Mouse (Mus musculus) MEL (cell line): ENCODE measurements around the gene Bves. TPM values are rescaled to one million over a fixed set of nuclear protein-coding genes. Genes with fewer than 3 reads are reported as not detected.

ENCODE experiments used
- DNase-seq: peaks from one replicate; pipeline ENCODE4 v3.0.0; 2011; ENCODE audit warnings: low read depth, low spot score
- H3K27ac ChIP-seq: 2 replicates; pipeline ENCODE4 v1.5.1; 2012; ENCODE audit warnings: low read depth, mild to moderate bottlenecking, control low read depth, low read length, moderate library complexity; ENCODE audit not compliant: control insufficient read depth
- H3K27me3 ChIP-seq, 2 experiments: fragments of 150-350 bp in 1 of 2; sonication (generic) in 1 of 2; 2 replicates each; pipeline ENCODE4 v1.6.1; 2012; ENCODE audit warnings: low read length in 2 of 2, mild to moderate bottlenecking in 2 of 2, improper control_type of control experiment in 1 of 2, moderate library complexity in 1 of 2; ENCODE audit not compliant: insufficient read depth in 2 of 2, control insufficient read depth in 1 of 2
- H3K36me3 ChIP-seq, 2 experiments: 2 replicates each; pipeline ENCODE4 v1.6.1; 2012 to 2014; ENCODE audit warnings: low read length in 2 of 2, improper control_type of control experiment in 1 of 2, inconsistent platforms in 1 of 2, mild to moderate bottlenecking in 1 of 2; ENCODE audit not compliant: insufficient read depth in 2 of 2, control insufficient read depth in 1 of 2
- H3K4me1 ChIP-seq, 2 experiments: fragments of 150-350 bp in 1 of 2; sonication (generic) in 1 of 2; 2 replicates each; pipeline ENCODE4 v1.6.1; 2012; ENCODE audit warnings: low read length in 2 of 2, improper control_type of control experiment in 1 of 2, mild to moderate bottlenecking in 1 of 2; ENCODE audit not compliant: insufficient read depth in 2 of 2, control insufficient read depth in 1 of 2
- H3K4me3 ChIP-seq, 2 experiments: fragments of 150-350 bp in 1 of 2; sonication (generic) in 1 of 2; 2 replicates each; pipeline ENCODE4 v1.5.1; 2012; ENCODE audit warnings: low read depth in 2 of 2, low read length in 2 of 2, mild to moderate bottlenecking in 2 of 2, moderate library complexity in 2 of 2, control low read depth in 1 of 2, improper control_type of control experiment in 1 of 2; ENCODE audit not compliant: control insufficient read depth in 1 of 2, insufficient read depth in 1 of 2
- H3K79me2 ChIP-seq: 2 replicates; pipeline ENCODE4 v1.6.1; 2012; ENCODE audit warnings: mild to moderate bottlenecking, low read length, moderate library complexity; ENCODE audit not compliant: control insufficient read depth, poor library complexity, insufficient read depth
- H3K9ac ChIP-seq: 2 replicates; pipeline ENCODE4 v1.6.1; 2012; ENCODE audit warnings: low read depth, mild to moderate bottlenecking, control low read depth, low read length, moderate library complexity; ENCODE audit not compliant: control insufficient read depth, poor library complexity, severe bottlenecking
- H3K9me3 ChIP-seq: fragments of 150-350 bp; sonication (generic); replicated peaks from 2 replicates; pipeline ENCODE4 v1.6.1; 2012; ENCODE audit warnings: mild to moderate bottlenecking, low read length, improper control_type of control experiment, moderate library complexity; ENCODE audit not compliant: insufficient read depth
- BHLHE40 ChIP-seq: IDR thresholded peaks from 2 replicates; pipeline ENCODE4 v1.6.1; 2012; ENCODE audit warnings: low read depth, mild to moderate bottlenecking, inconsistent platforms, low read length, improper control_type of control experiment, borderline replicate concordance
- CHD1 ChIP-seq: IDR thresholded peaks from 2 replicates; pipeline ENCODE4 v1.6.1; 2012; ENCODE audit warnings: low read depth, mild to moderate bottlenecking, inconsistent platforms, low read length, improper control_type of control experiment
- CTCF ChIP-seq, 3 experiments: IDR thresholded peaks in 2 of 3; conservative IDR thresholded peaks in 1 of 3; 2 replicates each; pipeline ENCODE4 v1.5.1; 2011 to 2012; ENCODE audit warnings: low read length in 3 of 3, low read depth in 2 of 3, mild to moderate bottlenecking in 2 of 3, improper control_type of control experiment in 1 of 3, inconsistent platforms in 1 of 3, mixed read lengths in 1 of 3, moderate library complexity in 1 of 3; ENCODE audit not compliant: control insufficient read depth in 1 of 3, insufficient read depth in 1 of 3, poor library complexity in 1 of 3, severe bottlenecking in 1 of 3
- E2F4 ChIP-seq: IDR thresholded peaks from 2 replicates; pipeline ENCODE4 v1.6.1; 2011; ENCODE audit warnings: low read depth, low read length, improper control_type of control experiment, borderline replicate concordance
- ELF1 ChIP-seq: IDR thresholded peaks from 2 replicates; pipeline ENCODE4 v1.6.1; 2014; ENCODE audit warnings: low read depth, mild to moderate bottlenecking, inconsistent platforms, low read length, improper control_type of control experiment, moderate library complexity
- EP300 ChIP-seq, 2 experiments: IDR thresholded peaks; 2 replicates each; pipeline ENCODE4 v1.6.1; 2011; ENCODE audit warnings: improper control_type of control experiment in 2 of 2, low read length in 2 of 2, low read depth in 1 of 2, mild to moderate bottlenecking in 1 of 2
- ETS1 ChIP-seq: IDR thresholded peaks from 2 replicates; pipeline ENCODE4 v1.6.1; 2012; ENCODE audit warnings: low read depth, mild to moderate bottlenecking, inconsistent platforms, low read length, improper control_type of control experiment, moderate library complexity
- GABPA ChIP-seq: IDR thresholded peaks from 2 replicates; pipeline ENCODE4 v1.6.1; 2012; ENCODE audit warnings: low read depth, mild to moderate bottlenecking, inconsistent platforms, low read length, improper control_type of control experiment, moderate library complexity
- GATA1 ChIP-seq: IDR thresholded peaks from 2 replicates; pipeline ENCODE4 v1.6.1; 2011; ENCODE audit warnings: low read depth, low read length, improper control_type of control experiment
- HCFC1 ChIP-seq: IDR thresholded peaks from 2 replicates; pipeline ENCODE4 v1.6.1; 2012; ENCODE audit warnings: low read depth, mild to moderate bottlenecking, inconsistent platforms, low read length, improper control_type of control experiment, moderate library complexity
- MAFK ChIP-seq: IDR thresholded peaks from 2 replicates; pipeline ENCODE4 v1.6.1; 2011; ENCODE audit warnings: low read depth, mild to moderate bottlenecking, low read length, improper control_type of control experiment, borderline replicate concordance
- MAX ChIP-seq: IDR thresholded peaks from 2 replicates; pipeline ENCODE4 v1.6.1; 2011; ENCODE audit warnings: low read length, improper control_type of control experiment
- MAZ ChIP-seq: IDR thresholded peaks from 2 replicates; pipeline ENCODE4 v1.6.1; 2012; ENCODE audit warnings: low read depth, mild to moderate bottlenecking, inconsistent platforms, low read length, improper control_type of control experiment
- MEF2A ChIP-seq: IDR thresholded peaks from 2 replicates; pipeline ENCODE4 v1.6.1; 2014; ENCODE audit warnings: low read depth, mild to moderate bottlenecking, inconsistent platforms, low read length, improper control_type of control experiment; ENCODE audit not compliant: poor library complexity, insufficient replicate concordance, severe bottlenecking; ENCODE audit errors: extremely low read depth
- MXI1 ChIP-seq: IDR thresholded peaks from 2 replicates; pipeline ENCODE4 v1.6.1; 2011; ENCODE audit warnings: mild to moderate bottlenecking, low read depth, low read length, improper control_type of control experiment
- MYB ChIP-seq: IDR thresholded peaks from 2 replicates; pipeline ENCODE4 v1.6.1; 2011; ENCODE audit warnings: mild to moderate bottlenecking, low read depth, low read length, improper control_type of control experiment
- MYC ChIP-seq: IDR thresholded peaks from 2 replicates; pipeline ENCODE4 v1.6.1; 2011; ENCODE audit warnings: low read depth, mild to moderate bottlenecking, low read length, improper control_type of control experiment, moderate library complexity
- NELFE ChIP-seq: IDR thresholded peaks from 2 replicates; pipeline ENCODE4 v1.6.1; 2011; ENCODE audit warnings: low read depth, low read length, improper control_type of control experiment
- RAD21 ChIP-seq: IDR thresholded peaks from 2 replicates; pipeline ENCODE4 v1.6.1; 2011; ENCODE audit warnings: mild to moderate bottlenecking, low read depth, low read length, improper control_type of control experiment
- TBP ChIP-seq: IDR thresholded peaks from 2 replicates; pipeline ENCODE4 v1.8.0; 2011; ENCODE audit warnings: low read depth, low read length, improper control_type of control experiment
- TCF12 ChIP-seq: IDR thresholded peaks from 2 replicates; pipeline ENCODE4 v1.6.1; 2014; ENCODE audit warnings: low read depth, mild to moderate bottlenecking, inconsistent platforms, low read length, improper control_type of control experiment, moderate library complexity
- USF1 ChIP-seq: IDR thresholded peaks from 2 replicates; pipeline ENCODE4 v1.6.1; 2014; ENCODE audit warnings: low read depth, mild to moderate bottlenecking, inconsistent platforms, low read length, improper control_type of control experiment, moderate library complexity
- ZC3H11A ChIP-seq: IDR thresholded peaks from 2 replicates; pipeline ENCODE4 v1.6.1; 2012; ENCODE audit warnings: low read depth, mild to moderate bottlenecking, inconsistent platforms, low read length, improper control_type of control experiment
- ZKSCAN1 ChIP-seq: IDR thresholded peaks from 2 replicates; pipeline ENCODE4 v1.6.1; 2012; ENCODE audit warnings: low read depth, mild to moderate bottlenecking, inconsistent platforms, low read length, improper control_type of control experiment, moderate library complexity
- polyA plus RNA-seq, 2 experiments: library from polyadenylated mRNA; stranded (reverse) in 1 of 2; unstranded in 1 of 2; fragments of >175 nt in 1 of 2; fragments of >200 nt in 1 of 2; gene quantifications; 2 replicates each; pipeline versions ENCODE4 v1.2.1 to v1.2.4; 2012; ENCODE audit warnings: low replicate concordance in 2 of 2, low read depth in 1 of 2; ENCODE audit not compliant: insufficient read length in 2 of 2, insufficient read depth in 1 of 2, missing spikeins in 1 of 2
- total RNA-seq: library from RNA; depleted of rRNA; stranded (reverse); fragments of 300-350 nt; gene quantifications from 2 replicates; pipeline ENCODE4 v1.2.3, GENCODE M21; 2012

Gene Bves
- total and polyA plus RNA-seq, 3 experiments: not detected

- H3K36me3 ChIP-seq: no peaks in the 10 kb centered on the region
- no peaks in the 10 kb centered on the region for H3K79me2 ChIP-seq
- H3K4me3 ChIP-seq: no peak overlapping the region
- H3K27me3 ChIP-seq: peaks cover 0 to 1% of the 10 kb centered on the region in 2 experiments; a peak in 1 of 4 replicates
- TF ChIP-seq MAX (no peak), USF1 (no peak)
- H3K4me1 ChIP-seq: no peaks in the 10 kb centered on the region
- DNase-seq: no peak
- H3K27ac ChIP-seq: no peak overlapping the region
- no peak overlapping the region for H3K9ac ChIP-seq
- no peaks in the 10 kb centered on the region for H3K9me3 ChIP-seq
Observed at GRCm38 (mm10) chr10:45328196-45329000, 7.2 kb upstream of the Bves start.

- peaks cover 0 to 1% of the 10 kb centered on the region in 2 experiments; a peak in 1 of 4 replicates for H3K27me3 ChIP-seq
- DNase-seq: no peak
- H3K4me1 ChIP-seq: no peaks in the 10 kb centered on the region
- H3K9me3 ChIP-seq: no peaks in the 10 kb centered on the region
- H3K79me2 ChIP-seq: no peaks in the 10 kb centered on the region
- no peak overlapping the region for H3K27ac ChIP-seq
- H3K4me3 ChIP-seq: no peak overlapping the region
- no peak for TF ChIP-seq ZC3H11A
- no peak for TF ChIP-seq ZKSCAN1
- no peak for TF ChIP-seq MAX
- no peak for TF ChIP-seq TBP
- TF ChIP-seq BHLHE40: no peak
- no peak for TF ChIP-seq TCF12
- TF ChIP-seq MAFK: no peak
- TF ChIP-seq CHD1: no peak
- no peak for TF ChIP-seq NELFE
- no peak for TF ChIP-seq E2F4
- TF ChIP-seq ELF1: no peak
- TF ChIP-seq HCFC1: no peak
- no peaks in the 10 kb centered on the region for H3K36me3 ChIP-seq
- H3K9ac ChIP-seq: no peak overlapping the region
Observed at GRCm38 (mm10) chr10:45334925-45335324, 647 bp upstream of the Bves start.

- Histone ChIP-seq H3K4me3 (no peak overlapping the region), H3K27ac (no peak overlapping the region), H3K27me3 (peaks cover 0 to 1% of the 10 kb centered on the region in 2 experiments; a peak in 1 of 4 replicates), H3K36me3 (no peaks in the 10 kb centered on the region), H3K79me2 (no peaks in the 10 kb centered on the region), H3K4me1 (no peaks in the 10 kb centered on the region), H3K9ac (no peak overlapping the region), H3K9me3 (no peaks in the 10 kb centered on the region)
- DNase-seq: no peak
- TF ChIP-seq MYC: no peak
- no peak for TF ChIP-seq ETS1
- TF ChIP-seq MXI1: no peak
- no peak for TF ChIP-seq MYB
- no peak for TF ChIP-seq EP300 (IDR thresholded peaks at IDR 0.05; ENCODE audit: low read depth in 1 of 2, low read length in 2 of 2)
- no peak for TF ChIP-seq CTCF (IDR thresholded peaks at IDR 0.05 in 2 of 3, conservative IDR thresholded peaks at IDR 0.05 in 1 of 3; ENCODE audit: control insufficient read depth in 1 of 3, insufficient read depth in 1 of 3, low read depth in 2 of 3, low read length in 3 of 3, poor library complexity in 1 of 3, severe bottlenecking in 1 of 3)
- no peak for TF ChIP-seq RAD21
- TF ChIP-seq USF1: no peak
- no peak for TF ChIP-seq GABPA
- TF ChIP-seq MAX: no peak
- no peak for TF ChIP-seq CHD1
- no peak for TF ChIP-seq MEF2A
- no peak for TF ChIP-seq TBP
- no peak for TF ChIP-seq MAZ
- no peak for TF ChIP-seq GATA1
Observed at GRCm38 (mm10) chr10:45339106-45339505, 3.5 kb downstream of the Bves start.
